Mouse (Mus musculus) kidney, embryonic 14.5 days (tissue): ENCODE measurements around the gene Mapk11. TPM values are rescaled to one million over a fixed set of nuclear protein-coding genes. Genes with fewer than 3 reads are reported as not detected.

Experiments
- ATAC-seq: fragments of 200-750 bp; cut with Nextera tagmentation; 2 replicates; pipeline ENCODE4 v1.8.0; 2017; ENCODE audit warnings: moderate number of reproducible peaks, mild to moderate bottlenecking, moderate TSS enrichment, moderate library complexity; ENCODE audit not compliant: low FRiP score, low TSS enrichment
- H3K27ac ChIP-seq: fragments of 300-500 bp; sonication (generic); 2 replicates; pipeline ENCODE4 v1.5.1; 2014; ENCODE audit warnings: low read depth, mild to moderate bottlenecking, low read length, moderate library complexity, mixed read lengths
- H3K27me3 ChIP-seq: fragments of 300-500 bp; sonication (generic); 2 replicates; pipeline ENCODE4 v1.6.1; 2014; ENCODE audit warnings: mild to moderate bottlenecking, low read length; ENCODE audit not compliant: control insufficient read depth, insufficient read depth
- H3K36me3 ChIP-seq: fragments of 300-500 bp; sonication (generic); 2 replicates; pipeline ENCODE4 v1.6.1; 2014; ENCODE audit warnings: low read length, mixed read lengths; ENCODE audit not compliant: control insufficient read depth, insufficient read depth
- H3K4me1 ChIP-seq: fragments of 300-500 bp; sonication (generic); 2 replicates; pipeline ENCODE4 v1.6.1; 2014; ENCODE audit warnings: low read length, mixed read lengths; ENCODE audit not compliant: control insufficient read depth, insufficient read depth
- H3K4me2 ChIP-seq: fragments of 300-500 bp; sonication (generic); replicated peaks from 2 replicates; pipeline ENCODE4 v1.6.1; 2014; ENCODE audit warnings: low read depth, mild to moderate bottlenecking, low read length
- H3K4me3 ChIP-seq: fragments of 300-500 bp; sonication (generic); 2 replicates; pipeline ENCODE4 v1.5.1; 2014; ENCODE audit warnings: mild to moderate bottlenecking, low read length
- H3K9ac ChIP-seq: fragments of 300-500 bp; sonication (generic); 2 replicates; pipeline ENCODE4 v1.6.1; 2014; ENCODE audit warnings: low read depth, mild to moderate bottlenecking, low read length, moderate library complexity
- H3K9me3 ChIP-seq: fragments of 300-500 bp; sonication (generic); 2 replicates; pipeline ENCODE4 v1.6.1; 2016; ENCODE audit warnings: low read length; ENCODE audit not compliant: control insufficient read depth
- WGBS: fragments of 180-500 bp; shearing (Covaris S2); extraction: QIAGEN DNeasy Blood & Tissue Kit; methylation state at CpG from one replicate; pipeline ENCODE4 v1.1.7; 2014; 5-methylcytosine and 5-hydroxymethylcytosine counted together
- polyA plus RNA-seq: library from polyadenylated mRNA; unstranded; fragments of >200 nt; fragmentation: Nextera tagmentation; extraction: Ambion mirVana; gene quantifications from 2 replicates; pipeline ENCODE4 v1.2.1, GENCODE M21; 2014

Mapk11 gene
- 8.4 and 14.8 TPM in 2 replicates for polyA plus RNA-seq

- H3K9me3 ChIP-seq, result no peaks in the 10 kb centered on the region
- peak within 1 kb of the TSS; percentile 95 for H3K4me2 ChIP-seq
- H3K27ac ChIP-seq, result no peak within 1 kb of the TSS
- H3K27me3 ChIP-seq, result peaks cover 11% of the 10 kb centered on the region; the same call in 1 of the 2 replicates
- peak within 1 kb of the TSS; percentile 68 for H3K4me3 ChIP-seq
- H3K36me3 ChIP-seq, result peaks cover 7% of the 10 kb centered on the region
- H3K9ac ChIP-seq, result peak within 1 kb of the TSS; percentile 78
- peaks cover 37% of the 10 kb centered on the region for H3K4me1 ChIP-seq
- ATAC-seq, result peak; percentile 51
- 1% methylated on average over 60 of the region's 61 CpGs for WGBS
Measured at GRCm38 (mm10) chr15:89149271-89150040, at the start of gene Mapk11. Gene Mapk11, minus strand, starts transcription at chr15:89149628.

- no peak overlapping the region for H3K27ac ChIP-seq
Measured at GRCm38 (mm10) chr15:89197056-89197455, 47.6 kb upstream of the Mapk11 start.

GRCm38 (mm10) chr15:89196313-89196706 is 46.9 kb upstream of the Mapk11 start, which contains the start of gene Dennd6b:
Gene Dennd6b, minus strand, starts transcription at chr15:89196496.
- ATAC-seq, result peak; percentile 99
- Histone ChIP-seq H3K4me1 (peaks cover 13% of the 10 kb centered on the region), H3K9ac (peak within 1 kb of the TSS; percentile 98), H3K4me2 (peak within 1 kb of the TSS; percentile 60), H3K27me3 (no peaks in the 10 kb centered on the region), H3K9me3 (no peaks in the 10 kb centered on the region), H3K27ac (peak within 1 kb of the TSS; percentile 98), H3K4me3 (peak within 1 kb of the TSS; percentile 82), H3K36me3 (no peaks in the 10 kb centered on the region)
- under 1% methylated on average over 38 of the region's 38 CpGs for WGBS

More at GRCm38 (mm10) chr15:89197056-89197455, 47.6 kb upstream of the Mapk11 start:
- peak overlapping the region; percentile 82; the same call in 1 of the 2 replicates for H3K4me3 ChIP-seq
- peak overlapping the region; percentile 60 for H3K4me2 ChIP-seq
- WGBS, result 72% methylated on average over 15 of the region's 15 CpGs
- ATAC-seq, result no peak
- H3K9ac ChIP-seq, result peak overlapping the region; percentile 98; the same call in 1 of the 2 replicates
- no peaks in the 10 kb centered on the region for H3K36me3 ChIP-seq
- no peaks in the 10 kb centered on the region for H3K9me3 ChIP-seq
- H3K4me1 ChIP-seq, result peaks cover 13% of the 10 kb centered on the region
- H3K27me3 ChIP-seq, result no peaks in the 10 kb centered on the region

- Histone ChIP-seq H3K4me2 (peak overlapping the region; percentile 60), H3K9me3 (no peaks in the 10 kb centered on the region), H3K9ac (peak overlapping the region; percentile 98), H3K4me1 (peaks cover 13% of the 10 kb centered on the region), H3K36me3 (no peaks in the 10 kb centered on the region), H3K27ac (peak overlapping the region; percentile 98), H3K27me3 (no peaks in the 10 kb centered on the region), H3K4me3 (peak overlapping the region; percentile 82)
- peak; percentile 95 for ATAC-seq
- under 1% methylated on average over 22 of the region's 25 CpGs for WGBS
Measured at GRCm38 (mm10) chr15:89195690-89196312, 46.4 kb upstream of the Mapk11 start.

- H3K4me2 ChIP-seq, result peak overlapping the region; percentile 60
- H3K4me3 ChIP-seq, result peak overlapping the region; percentile 82
- peak overlapping the region; percentile 98; the same call in 1 of the 2 replicates for H3K27ac ChIP-seq
- H3K9me3 ChIP-seq, result no peaks in the 10 kb centered on the region
- peak overlapping the region; percentile 98 for H3K9ac ChIP-seq
- 45% methylated on average over 6 of the region's 6 CpGs for WGBS
- peaks cover 13% of the 10 kb centered on the region for H3K4me1 ChIP-seq
- no peaks in the 10 kb centered on the region for H3K27me3 ChIP-seq
- no peaks in the 10 kb centered on the region for H3K36me3 ChIP-seq
- no peak for ATAC-seq
Measured at GRCm38 (mm10) chr15:89195261-89195681, 45.8 kb upstream of the Mapk11 start.

GRCm38 (mm10) chr15:89184937-89185227 is 35.5 kb upstream of the Mapk11 start:
- no peak overlapping the region for H3K27ac ChIP-seq

GRCm38 (mm10) chr15:89184141-89184936 is 34.9 kb upstream of the Mapk11 start:
- no peak overlapping the region for H3K4me2 ChIP-seq
- H3K27me3 ChIP-seq, result no peaks in the 10 kb centered on the region
- H3K27ac ChIP-seq, result no peak overlapping the region
- no peak overlapping the region for H3K9ac ChIP-seq
- no peak for ATAC-seq
- no peak overlapping the region for H3K4me3 ChIP-seq
- no peaks in the 10 kb centered on the region for H3K9me3 ChIP-seq
- peaks cover 12% of the 10 kb centered on the region for H3K4me1 ChIP-seq
- 74% methylated on average over 5 of the region's 5 CpGs for WGBS
- H3K36me3 ChIP-seq, result peaks cover 15% of the 10 kb centered on the region; the same call in 1 of the 2 replicates

More at GRCm38 (mm10) chr15:89184937-89185227, 35.5 kb upstream of the Mapk11 start:
- H3K36me3 ChIP-seq, result peaks cover 17% of the 10 kb centered on the region; the same call in 1 of the 2 replicates
- no peak overlapping the region for H3K4me2 ChIP-seq
- H3K9ac ChIP-seq, result no peak overlapping the region
- no peak overlapping the region for H3K4me3 ChIP-seq
- no peaks in the 10 kb centered on the region for H3K27me3 ChIP-seq
- 92% methylated on average over 5 of the region's 5 CpGs for WGBS
- no peaks in the 10 kb centered on the region for H3K9me3 ChIP-seq
- peaks cover 12% of the 10 kb centered on the region for H3K4me1 ChIP-seq
- ATAC-seq, result no peak

- Histone ChIP-seq H3K36me3 (peaks cover 9% of the 10 kb centered on the region; the same call in 1 of the 2 replicates), H3K27me3 (no peaks in the 10 kb centered on the region), H3K4me1 (peaks cover 21% of the 10 kb centered on the region), H3K4me2 (no peak overlapping the region), H3K9me3 (no peaks in the 10 kb centered on the region), H3K27ac (peak overlapping the region; percentile 19; the same call in 1 of the 2 replicates), H3K9ac (no peak overlapping the region), H3K4me3 (no peak overlapping the region)
- 19% methylated on average over 5 of the region's 5 CpGs for WGBS
- no peak for ATAC-seq
Measured at GRCm38 (mm10) chr15:89182842-89183241, 33.4 kb upstream of the Mapk11 start.
